Comparison of ENCODE assay signal across 24 mouse cellular contexts in genomic region chr1:150770948-150771521, GRCm38 (mm10).
DNase-seq lines count a peak whose midpoint lies in the region; ATAC-seq and TF ChIP-seq lines count a peak whose summit lies in the region.
"Had no signal": no experiment of that assay in that cellular context is flagged by ENCODE, and none has a peak within 500 bp of the region (broad histone marks: within the 10 kb centered on the region; RNA-seq: fewer than 3 reads in every experiment).

No protein-coding gene starts in this region.

- WGBS in forebrain, embryonic 10.5 days, result 38% methylated on average over 7 of the region's 7 CpGs
- 41% methylated on average over 7 of the region's 7 CpGs for WGBS in forebrain, postnatal 0 days
- WGBS in midbrain, embryonic 11.5 days, result 46% methylated on average over 7 of the region's 7 CpGs
- WGBS in midbrain, embryonic 16.5 days, result 35% methylated on average over 7 of the region's 7 CpGs
- 26% methylated on average over 7 of the region's 7 CpGs for WGBS in large intestine, adult 2 months

- H3K4me1 ChIP-seq in forebrain, embryonic 10.5 days, result peaks cover 20% of the 10 kb centered on the region
- no peaks in the 10 kb centered on the region for H3K4me1 ChIP-seq in forebrain, postnatal 0 days (ENCODE audit: insufficient read depth)
- H3K4me1 ChIP-seq in midbrain, embryonic 11.5 days (ENCODE audit: control insufficient read depth, insufficient read depth, low read length), result no peaks in the 10 kb centered on the region
- no peaks in the 10 kb centered on the region for H3K4me1 ChIP-seq in midbrain, embryonic 16.5 days (ENCODE audit: control insufficient read depth, insufficient read depth, low read length)
- H3K4me1 ChIP-seq: midbrain, embryonic 13.5 days had no signal

- H3K4me2 ChIP-seq in forebrain, postnatal 0 days (ENCODE audit: low read depth), result no peak overlapping the region
- no peak overlapping the region for H3K4me2 ChIP-seq in midbrain, embryonic 11.5 days
- H3K4me2 ChIP-seq in midbrain, embryonic 16.5 days (ENCODE audit: low read length), result no peak overlapping the region
- H3K4me2 ChIP-seq: hindbrain, embryonic 14.5 days; limb, embryonic 15.5 days; midbrain, embryonic 13.5 days had no signal

- ATAC-seq in forebrain, postnatal 0 days, result no peak
- no peak for ATAC-seq in midbrain, embryonic 11.5 days (ENCODE audit: low FRiP score)
- ATAC-seq in midbrain, embryonic 16.5 days, result no peak
- ATAC-seq: forebrain, embryonic 16.5 days; midbrain, embryonic 13.5 days had no signal

- H3K27me3 ChIP-seq in forebrain, embryonic 10.5 days (ENCODE audit: poor library complexity, severe bottlenecking), result no peaks in the 10 kb centered on the region
- no peaks in the 10 kb centered on the region for H3K27me3 ChIP-seq in forebrain, postnatal 0 days (ENCODE audit: insufficient read depth, low read length)
- no peaks in the 10 kb centered on the region for H3K27me3 ChIP-seq in midbrain, embryonic 11.5 days (ENCODE audit: control insufficient read depth, insufficient read depth, low read length)
- H3K27me3 ChIP-seq in midbrain, embryonic 16.5 days (ENCODE audit: control insufficient read depth, insufficient read depth, low read depth, low read length), result no peaks in the 10 kb centered on the region
- H3K27me3 ChIP-seq: CH12.LX; limb, embryonic 15.5 days; midbrain, embryonic 13.5 days had no signal

- H3K9ac ChIP-seq in forebrain, postnatal 0 days, result no peak overlapping the region
- no peak overlapping the region for H3K9ac ChIP-seq in midbrain, embryonic 11.5 days (ENCODE audit: low read length)
- H3K9ac ChIP-seq in midbrain, embryonic 16.5 days (ENCODE audit: low read depth, low read length), result no peak overlapping the region
- H3K9ac ChIP-seq: hindbrain, embryonic 14.5 days; limb, embryonic 15.5 days; midbrain, embryonic 13.5 days had no signal

- H3K36me3 ChIP-seq in forebrain, embryonic 10.5 days (replicated peaks), result no peaks in the 10 kb centered on the region
- no peaks in the 10 kb centered on the region for H3K36me3 ChIP-seq in forebrain, postnatal 0 days (ENCODE audit: insufficient read depth)
- H3K36me3 ChIP-seq in midbrain, embryonic 11.5 days (ENCODE audit: control insufficient read depth, insufficient read depth, low read length), result no peaks in the 10 kb centered on the region
- no peaks in the 10 kb centered on the region for H3K36me3 ChIP-seq in midbrain, embryonic 16.5 days (ENCODE audit: control insufficient read depth, insufficient read depth, low read length)
- H3K36me3 ChIP-seq: limb, embryonic 15.5 days; midbrain, embryonic 13.5 days had no signal

- no peak for TF ChIP-seq CTCF in forebrain, postnatal 0 days (IDR thresholded peaks at IDR 0.05; ENCODE audit: low read depth)

- H3K9me3 ChIP-seq in forebrain, embryonic 10.5 days, result no peaks in the 10 kb centered on the region
- no peaks in the 10 kb centered on the region for H3K9me3 ChIP-seq in forebrain, postnatal 0 days (ENCODE audit: low read length)
- H3K9me3 ChIP-seq in midbrain, embryonic 11.5 days (ENCODE audit: control insufficient read depth, low read length), result no peaks in the 10 kb centered on the region
- H3K9me3 ChIP-seq in midbrain, embryonic 16.5 days (replicated peaks; ENCODE audit: control insufficient read depth, low read length, poor library complexity, severe bottlenecking), result no peaks in the 10 kb centered on the region
- H3K9me3 ChIP-seq: limb, embryonic 15.5 days; midbrain, embryonic 13.5 days had no signal

- no peak for DNase-seq in forebrain, embryonic 10.5 days (ENCODE audit: extremely low spot score, low spot score)
- DNase-seq in forebrain, postnatal 0 days, result no peak
- DNase-seq in midbrain, embryonic 11.5 days (ENCODE audit: low spot score, missing footprints), result peak; percentile 78
- DNase-seq in large intestine, adult 2 months (ENCODE audit: low read depth, low spot score), result peak; percentile 21
- DNase-seq in adrenal gland, postnatal 14 days, result no peak
- no peak for DNase-seq in cerebellum, adult 9-11 months
- no peak for DNase-seq in gastrocnemius, adult 8-10 months (ENCODE audit: low spot score in 2 of 2)
- DNase-seq: adrenal gland, adult 8-10 months; cerebellum, postnatal 10 days; gastrocnemius, adult 2 months; heart, adult 18-20 months; heart, postnatal 36 days; kidney, adult 9 months; kidney, postnatal 36 days; layer of hippocampus, adult 9-11 months; thymus, postnatal 4 days had no signal

- peak overlapping the region; percentile 66 for H3K27ac ChIP-seq in forebrain, embryonic 10.5 days
- no peak overlapping the region for H3K27ac ChIP-seq in forebrain, postnatal 0 days (ENCODE audit: low read depth, low read length)
- H3K27ac ChIP-seq in midbrain, embryonic 11.5 days (ENCODE audit: low read depth, low read length), result no peak overlapping the region
- no peak overlapping the region for H3K27ac ChIP-seq in midbrain, embryonic 16.5 days (ENCODE audit: low read length)
- H3K27ac ChIP-seq: gastrocnemius, adult 2 months; hindbrain, embryonic 14.5 days; left cerebral cortex, adult 2 months; limb, embryonic 15.5 days; midbrain, embryonic 13.5 days had no signal

- H3K4me3 ChIP-seq in forebrain, embryonic 10.5 days, result no peak overlapping the region
- H3K4me3 ChIP-seq in forebrain, postnatal 0 days (ENCODE audit: low read depth, low read length), result no peak overlapping the region
- no peak overlapping the region for H3K4me3 ChIP-seq in midbrain, embryonic 11.5 days (ENCODE audit: low read depth, low read length)
- no peak overlapping the region for H3K4me3 ChIP-seq in midbrain, embryonic 16.5 days (ENCODE audit: low read depth, low read length)
- H3K4me3 ChIP-seq: gastrocnemius, adult 2 months; left cerebral cortex, adult 2 months; limb, embryonic 15.5 days; midbrain, embryonic 13.5 days; myocyte had no signal

Comparison
In these comparisons a context has a peak if more than half of its experiments do, and no peak if none do; other contexts are left out.
1. DNase-seq: peak in midbrain, embryonic 11.5 days (single experiment) and large intestine, adult 2 months (single experiment); none in forebrain, embryonic 10.5 days (single experiment), forebrain, postnatal 0 days (single experiment), adrenal gland, postnatal 14 days (single experiment), cerebellum, adult 9-11 months (single experiment) and gastrocnemius, adult 8-10 months (0 of 2).